Mouse (Mus musculus): ENCODE results near the gene Dpy19l1.

- TF ChIP-seq POLR2A (IDR thresholded peaks at IDR 0.05; ENCODE audit: borderline replicate concordance, extremely low read depth, insufficient read depth, insufficient read length, poor library complexity, severe bottlenecking): no peak
- no peak for TF ChIP-seq CTCF (IDR thresholded peaks at IDR 0.05; ENCODE audit: borderline replicate concordance, extremely low read depth, insufficient read depth, insufficient read length)
Observed at GRCm38 (mm10) chr9:24421888-24422287, 81.1 kb downstream of the Dpy19l1 start.
